Comparison of ENCODE assay signal across 8 mouse cellular contexts in genomic region chr2:130664102-130664701, GRCm38 (mm10). TPM values are rescaled to one million over a fixed set of nuclear protein-coding genes. Genes with fewer than 3 reads are reported as not detected.
DNase-seq lines count a peak whose midpoint lies in the region; ATAC-seq and TF ChIP-seq lines count a peak whose summit lies in the region.

Ddrgk1 (minus strand) TSS chr2:130664659.

- peak; percentile 95 for ATAC-seq in embryonic facial prominence, embryonic 13.5 days (ENCODE audit: insufficient number of reproducible peaks, insufficient read depth, low FRiP score, low TSS enrichment, low read depth)
- ATAC-seq in limb, embryonic 12.5 days (ENCODE audit: insufficient number of reproducible peaks, insufficient read depth, low FRiP score, low TSS enrichment, low read depth) = peak; percentile 98
- ATAC-seq in midbrain, embryonic 15.5 days (replicated peaks) = peak; percentile 97

- TF ChIP-seq CTCF in kidney, adult 2 months (conservative IDR thresholded peaks at IDR 0.05; ENCODE audit: insufficient read depth, insufficient read length, low read depth, low read length) = no peak
- TF ChIP-seq CTCF in spleen, adult 2 months (IDR thresholded peaks at IDR 0.05; ENCODE audit: extremely low read depth, insufficient read depth, insufficient read length, insufficient replicate concordance) = no peak

- TF ChIP-seq POLR2A in kidney, adult 2 months (IDR thresholded peaks at IDR 0.05; ENCODE audit: low read depth, low read length) = peak; percentile 62
- TF ChIP-seq POLR2A in spleen, adult 2 months (IDR thresholded peaks at IDR 0.05; ENCODE audit: low read depth, low read length) = peak; percentile 77

- WGBS in embryonic facial prominence, embryonic 13.5 days = under 1% methylated on average over 40 of the region's 40 CpGs
- under 1% methylated on average over 40 of the region's 40 CpGs for WGBS in kidney, adult 2 months
- WGBS in limb, embryonic 12.5 days = under 1% methylated on average over 40 of the region's 40 CpGs
- under 1% methylated on average over 40 of the region's 40 CpGs for WGBS in midbrain, embryonic 15.5 days
- WGBS in spleen, adult 2 months = under 1% methylated on average over 40 of the region's 40 CpGs

- DNase-seq in 3134 (ENCODE audit: extremely low read depth, insufficient read length, low spot score) = peak; percentile 97
- peak; percentile 94 to 98 for DNase-seq in adrenal gland, postnatal 36 days
- peak; percentile 94 to 95 for DNase-seq in heart, adult 18-20 months
- peak; percentile 96 for DNase-seq in kidney, adult 2 months
- DNase-seq in spleen, adult 2 months (ENCODE audit: low read depth in 1 of 2, low spot score in 2 of 2) = peak; percentile 79 to 90

- peaks cover 32% of the 10 kb centered on the region for H3K4me1 ChIP-seq in embryonic facial prominence, embryonic 13.5 days
- peaks cover 12% of the 10 kb centered on the region; the same call in 1 of the 2 replicates for H3K4me1 ChIP-seq in kidney, adult 2 months (ENCODE audit: control insufficient read depth, insufficient read depth, low read length)
- peaks cover 26% of the 10 kb centered on the region for H3K4me1 ChIP-seq in limb, embryonic 12.5 days (replicated peaks)
- H3K4me1 ChIP-seq in midbrain, embryonic 15.5 days = peaks cover 30% of the 10 kb centered on the region
- peaks cover 11% of the 10 kb centered on the region; the same call in 1 of the 2 replicates for H3K4me1 ChIP-seq in spleen, adult 2 months (ENCODE audit: control insufficient read depth, insufficient read depth, insufficient read length)

- peaks cover 37% of the 10 kb centered on the region for H3K36me3 ChIP-seq in embryonic facial prominence, embryonic 13.5 days
- no peaks in the 10 kb centered on the region for H3K36me3 ChIP-seq in kidney, adult 2 months (ENCODE audit: control insufficient read depth, insufficient read depth, low read length)
- peaks cover 36% of the 10 kb centered on the region for H3K36me3 ChIP-seq in limb, embryonic 12.5 days
- H3K36me3 ChIP-seq in midbrain, embryonic 15.5 days (replicated peaks) = no peaks in the 10 kb centered on the region
- H3K36me3 ChIP-seq in spleen, adult 2 months (ENCODE audit: control insufficient read depth, insufficient read depth, low read length) = peaks cover 12% of the 10 kb centered on the region

- peak within 1 kb of the TSS; percentile 65 for H3K4me3 ChIP-seq in embryonic facial prominence, embryonic 13.5 days
- H3K4me3 ChIP-seq in kidney, adult 2 months (ENCODE audit: insufficient read depth, low read depth, low read length) = peak within 1 kb of the TSS; percentile 66
- peak within 1 kb of the TSS; percentile 59 for H3K4me3 ChIP-seq in limb, embryonic 12.5 days (replicated peaks)
- peak within 1 kb of the TSS; percentile 55 for H3K4me3 ChIP-seq in midbrain, embryonic 15.5 days
- peak within 1 kb of the TSS; percentile 76 for H3K4me3 ChIP-seq in spleen, adult 2 months (ENCODE audit: extremely low read depth, insufficient read depth, insufficient read length)

- H3K27ac ChIP-seq in embryonic facial prominence, embryonic 13.5 days = peak within 1 kb of the TSS; percentile 99
- peak within 1 kb of the TSS; percentile 93 for H3K27ac ChIP-seq in kidney, adult 2 months (ENCODE audit: insufficient read depth, low read depth, low read length)
- peak within 1 kb of the TSS; percentile 98 for H3K27ac ChIP-seq in limb, embryonic 12.5 days
- peak within 1 kb of the TSS; percentile 98 for H3K27ac ChIP-seq in midbrain, embryonic 15.5 days
- H3K27ac ChIP-seq in spleen, adult 2 months (ENCODE audit: insufficient read depth, low read length) = peak within 1 kb of the TSS; percentile 98

- H3K27me3 ChIP-seq in embryonic facial prominence, embryonic 13.5 days = no peaks in the 10 kb centered on the region
- no peaks in the 10 kb centered on the region for H3K27me3 ChIP-seq in kidney, adult 2 months (replicated peaks; ENCODE audit: control insufficient read depth, insufficient read depth, low read length)
- H3K27me3 ChIP-seq in limb, embryonic 12.5 days = no peaks in the 10 kb centered on the region
- H3K27me3 ChIP-seq in midbrain, embryonic 15.5 days (replicated peaks) = no peaks in the 10 kb centered on the region
- H3K27me3 ChIP-seq in spleen, adult 2 months (ENCODE audit: control insufficient read depth, insufficient read depth, low read length) = no peaks in the 10 kb centered on the region

- peak within 1 kb of the TSS; percentile 81 for H3K4me2 ChIP-seq in embryonic facial prominence, embryonic 13.5 days
- peak within 1 kb of the TSS; percentile 78 for H3K4me2 ChIP-seq in limb, embryonic 12.5 days
- peak within 1 kb of the TSS; percentile 59 for H3K4me2 ChIP-seq in midbrain, embryonic 15.5 days

- H3K9ac ChIP-seq in embryonic facial prominence, embryonic 13.5 days = peak within 1 kb of the TSS; percentile 90
- H3K9ac ChIP-seq in limb, embryonic 12.5 days (replicated peaks) = peak within 1 kb of the TSS; percentile 79
- H3K9ac ChIP-seq in midbrain, embryonic 15.5 days = peak within 1 kb of the TSS; percentile 80

- H3K9me3 ChIP-seq in embryonic facial prominence, embryonic 13.5 days = no peaks in the 10 kb centered on the region
- no peaks in the 10 kb centered on the region for H3K9me3 ChIP-seq in limb, embryonic 12.5 days
- H3K9me3 ChIP-seq in midbrain, embryonic 15.5 days = no peaks in the 10 kb centered on the region

RNA-seq across cellular contexts. Expression of gene Ddrgk1, which starts in this region (rescaled TPM):
- 100 to 1,000 TPM; 199 to 232 TPM for total RNA-seq in adrenal gland, postnatal 36 days (2021)
- polyA plus RNA-seq in embryonic facial prominence, embryonic 13.5 days (2015; fragmentation: Nextera tagmentation; extraction: Ambion mirVana) = 61.7 and 72.7 TPM in 2 replicates
- 10 to 100 TPM; 85.2 to 97.5 TPM for total RNA-seq in heart, adult 18-20 months (2021)
- 143 and 152 TPM in 2 replicates for polyA plus RNA-seq in kidney, adult 2 months (2012; rRNA removed)
- polyA plus RNA-seq in limb, embryonic 12.5 days (2016; fragmentation: Nextera tagmentation; extraction: Ambion mirVana) = 49.4 and 54.5 TPM in 2 replicates
- 69.4 and 71.0 TPM in 2 replicates for polyA plus RNA-seq in midbrain, embryonic 15.5 days (2015; fragmentation: Nextera tagmentation; extraction: Ambion mirVana)
- polyA plus RNA-seq in spleen, adult 2 months (2012; rRNA removed) = 50.2 and 50.4 TPM in 2 replicates

Comparison
In these comparisons a context has a peak if more than half of its experiments do, and no peak if none do; other contexts are left out.
1. Peak in every context shown above with its lines: DNase-seq, ATAC-seq, H3K4me3 ChIP-seq and H3K27ac ChIP-seq.